Mouse (Mus musculus) layer of hippocampus, adult 2 months (tissue): Measurements from ENCODE around the gene Kap. TPM values are rescaled to one million over a fixed set of nuclear protein-coding genes. Genes with fewer than 3 reads are reported as not detected.
"Not testable (repeated sequence)": the region's sequence is repeated elsewhere in the genome, so short reads cannot be mapped to it uniquely, and the experiment has no call there.

Source experiments
- DNase-seq, 2 experiments: peaks; one replicate each; pipeline ENCODE4 v3.0.0; 2022; ENCODE audit warnings: low spot score in 2 of 2
- H3K27ac ChIP-seq: fragments of 200-600 bp; 2 replicates; pipeline ENCODE4 v1.8.1; 2022
- H3K4me3 ChIP-seq: fragments of 200-600 bp; 2 replicates; pipeline ENCODE4 v1.8.1; 2022; ENCODE audit warnings: mild to moderate bottlenecking
- CTCF ChIP-seq: fragments of 200-600 bp; conservative IDR thresholded peaks from 2 replicates; pipeline ENCODE4 v1.8.1; 2022; ENCODE audit warnings: antibody characterized with exemption, mild to moderate bottlenecking, moderate library complexity
- long read RNA-seq, 2 experiments: library from polyadenylated mRNA; stranded (forward); transcript quantifications; one replicate each; pipeline ENCODE4 v2.0.0; 2021; ENCODE audit warnings: borderline mapping rate in 2 of 2
- total RNA-seq, 2 experiments: library from RNA; stranded (reverse); gene quantifications; 2 replicates each; pipeline ENCODE4 v1.2.3; 2021

Kap gene
- total RNA-seq = not detected
- long read RNA-seq, experiment 1 = 0 reads
- long read RNA-seq, experiment 2 = 0 reads

- DNase-seq = no peak
- H3K4me3 ChIP-seq = no peak within 1 kb of the TSS
- H3K27ac ChIP-seq = no peak within 1 kb of the TSS
- no peak for TF ChIP-seq CTCF
These were observed at the start of gene Kap for GRCm38 (mm10) chr6:133853526-133853925. Gene Kap, minus strand, starts transcription at chr6:133853762.

- TF ChIP-seq CTCF = no peak
- Histone ChIP-seq H3K27ac (no peak overlapping the region), H3K4me3 (no peak overlapping the region)
- DNase-seq = no peak
These were observed 32.4 kb upstream of the Kap start for GRCm38 (mm10) chr6:133885871-133886415.

- no peak for DNase-seq
- TF ChIP-seq CTCF = no peak
- Histone ChIP-seq H3K4me3 (no peak overlapping the region), H3K27ac (no peak overlapping the region)
These were observed 30.0 kb upstream of the Kap start for GRCm38 (mm10) chr6:133883446-133883985.

- Histone ChIP-seq H3K27ac (no peak overlapping the region), H3K4me3 (no peak overlapping the region)
- DNase-seq = peak; percentile 16 to 60
- TF ChIP-seq CTCF = peak; percentile 83
These were observed 22.4 kb upstream of the Kap start for GRCm38 (mm10) chr6:133875906-133876462.

GRCm38 (mm10) chr6:133872667-133873066 lies 19.1 kb upstream of the Kap start:
- no peak overlapping the region for H3K4me3 ChIP-seq
- TF ChIP-seq CTCF = no peak
- DNase-seq = no peak
- no peak overlapping the region for H3K27ac ChIP-seq

GRCm38 (mm10) chr6:133871131-133871530 lies 17.6 kb upstream of the Kap start:
- DNase-seq = no peak
- Histone ChIP-seq H3K4me3 (no peak overlapping the region), H3K27ac (no peak overlapping the region)
- TF ChIP-seq CTCF = no peak

GRCm38 (mm10) chr6:133868381-133868780 lies 14.8 kb upstream of the Kap start:
- TF ChIP-seq CTCF = no peak

GRCm38 (mm10) chr6:133855871-133856270 lies 2.3 kb upstream of the Kap start:
- DNase-seq = no peak
- no peak overlapping the region for H3K4me3 ChIP-seq
- no peak overlapping the region for H3K27ac ChIP-seq
- no peak for TF ChIP-seq CTCF

More at GRCm38 (mm10) chr6:133868381-133868780, 14.8 kb upstream of the Kap start:
- Histone ChIP-seq H3K4me3 (no peak overlapping the region), H3K27ac (no peak overlapping the region)
- no peak for DNase-seq

GRCm38 (mm10) chr6:133849359-133849758 lies 4.2 kb downstream of the Kap start:
- H3K27ac ChIP-seq = no peak overlapping the region
- DNase-seq = no peak
- no peak overlapping the region for H3K4me3 ChIP-seq
- TF ChIP-seq CTCF = no peak

GRCm38 (mm10) chr6:133848861-133849260 lies 4.7 kb downstream of the Kap start:
- DNase-seq, H3K27ac ChIP-seq, H3K4me3 ChIP-seq: not testable (repeated sequence)

GRCm38 (mm10) chr6:133838296-133838995 lies 15.1 kb downstream of the Kap start:
- H3K4me3 ChIP-seq, DNase-seq, H3K27ac ChIP-seq: not testable (repeated sequence)

GRCm38 (mm10) chr6:133812342-133812741 lies 41.2 kb downstream of the Kap start:
- TF ChIP-seq CTCF = peak; percentile 69
- DNase-seq = no peak
- no peak overlapping the region for H3K4me3 ChIP-seq

More at GRCm38 (mm10) chr6:133812342-133812741, 41.2 kb downstream of the Kap start:
- no peak overlapping the region for H3K27ac ChIP-seq

Other genes starting within 250 kb of the Kap start
- 1 to 10 TPM; 9.2 to 9.8 TPM for gene Etv6, start 181.9 kb upstream of the Kap start, total RNA-seq